Mouse (Mus musculus) cerebellum, adult 11-12 months (tissue): ENCODE measurements around the gene Rprd2.
"Not testable (repeated sequence)": the region's sequence is repeated elsewhere in the genome, so short reads cannot be mapped to it uniquely, and the experiment has no call there.

Experiments
- DNase-seq: peaks from one replicate; pipeline ENCODE4 v3.0.0; 2022

Rprd2 gene

GRCm38 (mm10) chr3:95818571-95819288 is at the start of gene Rprd2:
Rprd2 (minus strand) TSS chr3:95818863.
- DNase-seq: peak; percentile 83

GRCm38 (mm10) chr3:95867408-95867807 is 48.7 kb upstream of the Rprd2 start:
- DNase-seq: no peak

- no peak for DNase-seq
Measured at GRCm38 (mm10) chr3:95866071-95866470, 47.4 kb upstream of the Rprd2 start.

GRCm38 (mm10) chr3:95865571-95865970 is 46.9 kb upstream of the Rprd2 start:
- no peak for DNase-seq

GRCm38 (mm10) chr3:95865050-95865449 is 46.4 kb upstream of the Rprd2 start:
- DNase-seq: no peak

GRCm38 (mm10) chr3:95863578-95863977 is 44.9 kb upstream of the Rprd2 start:
- no peak for DNase-seq

GRCm38 (mm10) chr3:95861796-95862195 is 43.1 kb upstream of the Rprd2 start:
- peak; percentile 59 for DNase-seq

GRCm38 (mm10) chr3:95861216-95861615 is 42.6 kb upstream of the Rprd2 start:
- no peak for DNase-seq

- DNase-seq: no peak
Measured at GRCm38 (mm10) chr3:95860323-95860722, 41.7 kb upstream of the Rprd2 start.

- not testable (repeated sequence) for DNase-seq
Measured at GRCm38 (mm10) chr3:95858278-95858677, 39.6 kb upstream of the Rprd2 start.

GRCm38 (mm10) chr3:95857050-95857449 is 38.4 kb upstream of the Rprd2 start:
- DNase-seq: not testable (repeated sequence)

- no peak for DNase-seq
Measured at GRCm38 (mm10) chr3:95856115-95856514, 37.5 kb upstream of the Rprd2 start.

- DNase-seq: peak; percentile 93
Measured at GRCm38 (mm10) chr3:95855502-95856089, 36.9 kb upstream of the Rprd2 start, which contains the start of gene Prpf3. Prpf3 (minus strand) TSS chr3:95855885.

GRCm38 (mm10) chr3:95851317-95851716 is 32.7 kb upstream of the Rprd2 start:
- no peak for DNase-seq

- DNase-seq: no peak
Measured at GRCm38 (mm10) chr3:95850611-95851010, 31.9 kb upstream of the Rprd2 start.

- no peak for DNase-seq
Measured at GRCm38 (mm10) chr3:95842503-95843214, 24.0 kb upstream of the Rprd2 start.

GRCm38 (mm10) chr3:95839250-95839649 is 20.6 kb upstream of the Rprd2 start:
- no peak for DNase-seq

- DNase-seq: no peak
Measured at GRCm38 (mm10) chr3:95829053-95829452, 10.4 kb upstream of the Rprd2 start.

- DNase-seq: no peak
Measured at GRCm38 (mm10) chr3:95826275-95826674, 7.6 kb upstream of the Rprd2 start.

- DNase-seq: no peak
Measured at GRCm38 (mm10) chr3:95820046-95821010, 1.7 kb upstream of the Rprd2 start.

GRCm38 (mm10) chr3:95819351-95819985 is 805 bp upstream of the Rprd2 start:
- DNase-seq: peak; percentile 100

GRCm38 (mm10) chr3:95818026-95818511 is 594 bp downstream of the Rprd2 start:
- DNase-seq: peak; percentile 69
